Mouse (Mus musculus) ovary, postnatal 14 days (tissue): ENCODE results near the gene Tmtc3.
"Not testable (repeated sequence)": the region's sequence is repeated elsewhere in the genome, so short reads cannot be mapped to it uniquely, and the experiment has no call there.

Experiments
- DNase-seq: peaks from one replicate; pipeline ENCODE4 v3.0.0; 2022; ENCODE audit warnings: low spot score

Tmtc3 gene

DNA sequence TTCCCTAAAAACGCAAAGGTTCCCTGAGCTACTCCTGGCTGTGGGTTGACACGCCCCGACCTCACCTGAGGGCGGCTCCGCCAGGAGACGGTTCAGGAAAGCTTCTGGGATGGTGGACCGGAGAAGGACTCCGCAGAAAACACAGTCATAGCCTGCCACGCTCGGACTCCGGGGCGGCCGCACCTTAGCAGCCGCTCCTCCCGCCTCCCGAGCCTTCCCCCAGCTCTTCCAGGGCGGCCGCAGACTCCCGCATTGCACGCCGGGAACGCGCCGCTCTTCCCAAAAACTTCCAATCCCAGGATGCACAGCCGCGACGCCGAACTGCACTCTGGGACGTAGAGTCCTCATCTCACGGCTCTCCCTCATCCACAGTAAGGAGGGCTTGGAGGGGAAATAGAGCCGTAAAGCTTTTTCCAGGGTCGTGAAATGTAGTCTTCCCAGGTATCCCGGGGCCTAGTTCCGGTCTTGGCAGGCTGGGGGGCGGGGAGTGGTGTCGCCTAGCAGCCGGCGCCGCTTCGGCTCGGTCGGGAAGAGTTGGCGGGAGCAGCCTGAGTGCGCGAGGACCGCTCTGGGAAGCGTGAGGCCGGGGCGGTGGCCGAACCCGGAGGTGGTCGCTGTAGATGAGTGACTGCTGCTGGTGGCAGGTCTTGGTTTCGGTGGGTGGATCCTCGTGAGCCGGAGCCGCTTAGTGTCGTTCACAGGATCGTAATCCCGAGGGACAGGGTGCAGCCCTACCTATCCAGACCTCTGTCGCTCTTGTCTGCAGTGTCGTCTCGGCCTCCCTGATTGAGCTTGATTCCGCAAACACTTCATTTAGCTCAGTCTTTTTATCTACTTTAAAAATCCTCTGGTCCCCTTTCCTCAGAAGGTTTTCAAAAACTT is at the start of gene Tmtc3, which contains the start of gene Cep290:
Gene Tmtc3, minus strand, starts transcription at position 254 of the 882 bp plus-strand sequence.
Gene Cep290, plus strand, starts transcription at position 462 of the 882 bp plus-strand sequence.
- peak; percentile 85 for DNase-seq

DNA sequence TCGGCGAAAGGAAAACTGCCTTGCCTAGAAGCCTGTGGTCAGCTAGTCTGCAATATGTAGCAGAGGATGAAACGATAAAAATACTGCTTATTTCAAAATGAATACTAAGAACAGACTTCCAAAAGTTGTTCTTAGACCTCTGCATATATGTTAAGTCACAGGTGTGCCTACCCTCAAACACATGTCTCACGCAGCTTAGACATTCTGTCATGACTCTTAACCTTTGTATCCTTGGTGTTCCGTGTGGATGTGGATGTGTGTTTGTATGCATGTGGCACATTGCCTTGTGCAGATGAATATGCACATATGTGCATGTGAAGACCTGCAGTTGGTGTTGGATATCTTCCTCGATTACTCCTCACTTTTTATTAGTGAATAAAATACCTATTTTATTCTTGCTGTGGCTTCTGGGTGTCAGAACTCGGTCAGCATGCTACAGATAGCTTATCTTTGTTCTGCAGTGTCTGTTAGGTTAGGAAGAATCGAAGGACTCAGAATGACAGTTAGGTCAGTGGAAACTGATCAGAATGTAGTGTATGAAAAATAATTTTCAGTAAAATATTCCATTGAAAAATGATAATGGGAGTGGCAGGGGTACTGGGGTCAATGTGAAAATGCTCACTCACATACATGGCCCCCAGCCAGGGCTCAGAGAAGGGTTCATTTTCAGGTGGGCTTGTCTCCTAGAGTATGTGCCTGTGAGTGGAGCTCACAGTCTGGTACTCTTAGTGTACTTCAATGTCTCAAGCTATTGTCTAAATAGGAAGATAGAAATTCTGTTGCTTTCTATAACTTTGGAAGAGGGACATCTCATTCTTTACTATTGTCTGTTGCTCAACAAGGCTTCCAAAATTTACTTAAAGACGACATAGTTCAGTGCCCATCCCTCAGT is 37.6 kb upstream of the Tmtc3 start:
- DNase-seq = no peak

DNA sequence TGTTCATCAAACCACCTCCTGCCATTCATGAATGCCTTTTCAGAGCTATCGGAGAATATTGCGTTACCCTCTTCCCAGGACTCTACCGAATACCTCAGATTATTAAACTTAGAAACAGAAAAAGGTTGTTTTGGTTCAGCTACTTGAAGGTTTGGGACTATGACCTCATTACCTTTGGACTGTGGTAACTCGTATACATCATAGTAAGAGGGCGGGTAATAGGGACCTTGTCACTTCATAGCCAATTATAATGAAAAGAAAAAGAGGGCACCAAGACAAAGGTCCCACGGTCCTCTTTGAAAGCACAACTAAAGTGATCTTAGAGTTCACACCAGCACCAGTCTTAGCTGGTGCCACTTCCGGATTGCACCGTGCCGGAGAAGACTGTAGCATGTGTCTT is 35.2 kb upstream of the Tmtc3 start:
- no peak for DNase-seq

DNA sequence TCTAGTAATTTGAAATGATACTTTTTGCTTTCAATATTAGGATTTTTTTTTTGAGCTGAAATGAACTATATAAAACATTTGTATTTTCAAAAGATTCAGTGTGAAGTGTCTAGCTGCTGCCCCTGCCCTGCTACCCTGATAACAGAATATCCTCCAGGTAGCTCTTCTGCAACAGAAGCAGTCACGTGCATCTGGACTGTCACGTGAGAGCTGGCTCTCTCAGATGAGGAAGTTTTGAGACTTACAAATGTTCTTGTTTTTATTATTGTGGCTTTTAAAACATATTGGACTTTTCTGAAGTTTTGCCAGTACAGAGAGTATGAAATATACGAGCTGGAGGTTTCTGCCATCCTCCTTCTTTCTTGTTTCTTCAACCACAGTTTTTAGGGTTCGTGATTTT is 34.5 kb upstream of the Tmtc3 start:
- DNase-seq = no peak

DNA sequence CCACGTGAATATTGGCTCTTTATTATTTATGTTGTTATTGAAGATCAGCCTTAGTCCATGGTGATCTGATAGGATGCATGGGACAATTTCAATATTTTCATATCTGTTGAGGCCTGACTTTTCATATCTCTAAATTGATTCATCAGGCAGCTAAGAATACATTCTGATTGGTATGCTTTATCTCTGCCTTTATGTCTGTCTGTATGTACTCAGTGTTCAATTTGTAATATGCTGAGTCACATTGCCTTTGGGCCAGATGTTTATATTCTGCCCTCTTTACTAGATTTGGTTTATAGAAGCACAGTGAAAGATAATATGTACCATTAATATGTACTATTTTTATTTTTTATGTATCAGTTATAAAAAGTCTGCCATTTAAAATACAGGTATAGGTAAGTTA is 21.0 kb upstream of the Tmtc3 start:
- DNase-seq = no peak

DNA sequence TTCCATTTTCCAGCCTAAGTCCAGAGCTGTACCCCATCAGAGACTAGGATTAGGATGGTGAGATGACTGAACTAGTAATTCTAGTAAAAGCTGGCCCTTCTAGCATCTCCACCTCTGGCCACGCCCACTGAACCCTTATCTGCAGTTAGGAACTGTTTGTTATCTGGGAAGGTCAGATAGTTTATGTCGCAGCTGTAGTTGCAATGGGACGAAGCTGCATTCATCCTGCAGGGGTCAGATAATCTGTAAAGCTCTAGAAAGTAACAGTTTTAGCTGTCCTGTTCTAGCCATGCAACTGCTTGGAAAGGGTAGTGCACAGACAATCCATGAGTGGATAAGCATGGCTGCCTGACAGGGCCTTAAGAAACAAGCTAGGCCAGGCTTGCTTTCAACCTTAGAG is 11.2 kb upstream of the Tmtc3 start:
- DNase-seq = no peak

DNA sequence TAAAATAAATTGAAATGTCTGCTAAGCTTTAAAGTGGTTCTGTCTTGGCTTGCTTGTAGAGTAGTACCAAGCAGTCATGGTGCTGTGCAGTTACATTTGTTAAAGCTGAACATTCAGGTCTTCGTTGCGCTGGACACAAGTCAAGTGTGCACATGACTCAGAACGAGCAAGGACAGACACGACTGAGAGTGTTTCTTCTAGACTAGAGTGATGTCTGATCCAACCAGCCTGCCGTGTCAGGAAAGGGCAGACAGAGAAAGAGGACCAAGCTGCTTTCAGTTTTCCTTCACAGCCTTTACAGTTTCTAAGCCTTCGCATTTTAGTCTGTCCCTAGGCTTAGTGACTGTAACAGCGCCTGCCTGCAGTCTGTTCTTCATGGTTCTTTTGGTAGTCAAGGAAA is 4.8 kb upstream of the Tmtc3 start:
- DNase-seq = no peak

DNA sequence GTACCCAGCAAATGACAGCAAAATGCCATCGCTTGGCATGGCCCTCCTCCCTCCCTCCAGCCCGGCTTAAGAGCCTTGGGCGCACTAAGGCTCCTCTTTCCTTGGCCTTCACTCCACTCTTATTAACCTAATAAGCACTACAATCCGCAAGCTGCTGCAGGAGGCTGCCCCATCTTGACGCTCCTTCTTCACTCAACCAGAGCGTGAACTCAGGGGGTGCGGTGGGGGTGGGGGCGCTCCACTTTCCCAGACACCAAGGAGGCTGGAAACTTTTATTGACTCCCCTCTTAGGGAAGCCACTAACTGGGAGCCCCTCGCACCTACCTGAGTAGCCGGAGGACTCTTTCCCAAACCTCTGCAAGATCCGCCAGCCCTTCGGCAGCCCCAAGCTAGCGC is 451 bp downstream of the Tmtc3 start:
- no peak for DNase-seq

DNA sequence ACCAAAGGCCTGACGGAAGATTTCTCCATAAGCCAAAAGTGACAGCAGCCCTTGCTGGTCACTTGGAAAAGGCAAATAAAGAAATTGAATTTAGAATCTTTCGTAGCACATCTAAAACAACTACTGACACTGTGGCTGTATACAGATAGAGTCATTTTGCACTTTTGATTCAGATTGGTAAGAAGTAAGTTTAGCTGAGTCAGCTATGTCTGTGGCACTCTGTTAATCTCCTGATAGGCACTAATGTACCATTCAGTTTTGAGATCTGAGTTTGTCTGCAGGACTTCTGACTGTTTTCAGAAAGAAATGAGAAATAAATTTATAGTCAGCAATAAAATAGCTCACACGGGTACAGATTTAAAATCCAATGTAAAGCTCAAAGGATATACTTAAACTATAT is 7.6 kb downstream of the Tmtc3 start:
- no peak for DNase-seq

DNA sequence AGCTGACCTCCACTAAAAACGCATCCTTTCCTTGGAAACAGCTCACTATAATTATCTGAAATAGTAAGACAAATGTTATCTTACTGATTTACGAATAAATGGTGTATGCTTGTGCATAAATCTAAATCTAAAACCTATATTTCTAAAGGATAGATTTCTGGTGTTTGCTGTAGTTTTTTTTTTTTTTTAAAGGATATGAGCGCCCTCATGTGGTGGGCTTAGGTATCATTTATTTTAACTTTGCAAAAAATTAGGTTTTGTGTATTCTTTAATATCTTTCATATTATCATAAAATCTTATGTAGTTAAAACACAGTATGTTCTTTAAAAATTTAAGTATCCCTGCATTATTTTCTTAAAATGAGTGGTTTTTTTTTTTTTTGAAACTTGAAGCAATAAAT is 12.1 kb downstream of the Tmtc3 start:
- no peak for DNase-seq

DNA sequence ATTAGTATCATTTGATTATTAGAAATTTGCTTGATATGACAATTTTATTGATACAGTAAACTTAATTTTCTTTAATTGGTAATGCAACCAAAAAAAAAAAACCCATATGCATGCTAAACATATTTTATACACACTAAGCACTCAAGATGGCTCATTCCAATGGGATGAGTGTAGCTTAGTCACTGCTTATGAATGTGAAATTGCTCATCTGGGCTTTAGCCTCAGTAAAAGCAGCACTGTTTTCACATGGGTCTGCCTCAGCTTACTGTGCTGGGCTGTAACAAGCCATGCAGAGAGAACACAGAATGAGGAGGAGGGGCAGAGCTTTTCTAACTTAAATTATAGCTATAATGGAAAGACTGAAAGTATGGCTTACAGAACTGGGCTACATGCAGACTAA is 26.6 kb downstream of the Tmtc3 start:
- no peak for DNase-seq

DNA sequence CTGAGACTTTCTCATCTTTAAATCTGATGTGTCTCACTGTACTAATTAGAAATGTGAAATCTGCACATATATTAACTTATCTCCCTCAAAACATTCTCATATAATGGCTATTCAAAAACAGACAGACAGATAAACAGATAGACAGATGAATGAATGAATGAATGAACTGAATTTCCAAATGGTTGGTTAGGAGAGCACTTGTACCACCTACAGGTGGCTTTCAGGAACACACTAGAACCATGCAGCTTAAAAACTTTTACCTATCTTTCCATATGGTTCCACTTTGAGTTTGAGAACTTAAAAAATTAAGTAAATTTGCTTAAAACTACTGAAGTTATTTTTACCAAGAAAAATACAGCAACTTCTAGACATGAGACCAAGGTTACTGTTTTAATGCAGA is 37.8 kb downstream of the Tmtc3 start:
- no peak for DNase-seq

DNA sequence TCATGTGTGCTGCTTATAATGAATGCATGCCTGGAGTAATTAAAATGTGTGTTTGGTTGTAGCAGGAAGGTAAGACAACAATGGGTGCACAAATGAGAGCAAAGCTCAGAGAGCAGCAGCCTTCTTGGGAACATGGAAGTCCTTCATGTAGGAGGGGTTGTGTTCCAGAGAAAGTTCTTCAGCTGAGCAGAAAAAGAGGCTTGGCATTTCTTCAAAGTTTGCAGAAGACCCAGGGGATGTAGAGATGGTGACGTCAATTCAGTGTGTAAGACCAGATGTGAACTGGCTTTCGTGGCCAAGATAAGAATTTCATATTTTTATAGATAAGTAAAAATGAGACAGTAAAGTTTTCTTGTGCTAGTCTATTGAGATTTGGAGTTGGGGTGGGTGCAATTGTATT is 59.6 kb downstream of the Tmtc3 start:
- DNase-seq = no peak

DNA sequence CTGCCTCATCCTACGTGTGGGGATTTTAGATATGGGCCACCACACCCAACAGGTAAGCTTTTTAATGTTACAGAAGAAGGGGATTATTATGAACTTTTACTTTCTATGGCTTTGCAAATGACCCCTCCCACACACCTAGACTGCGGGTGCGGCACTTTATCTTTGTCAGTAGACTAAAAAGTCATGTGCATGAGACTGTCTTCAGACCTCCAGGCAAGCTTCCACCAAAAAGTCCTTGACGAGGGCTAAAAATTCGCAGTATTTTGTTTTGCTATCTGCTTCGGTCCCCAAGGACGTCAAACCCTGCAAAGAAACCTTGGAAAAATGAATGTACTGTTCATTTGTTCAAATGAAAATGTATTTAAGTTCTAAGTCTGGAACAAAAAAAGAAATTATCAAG is 71.6 kb downstream of the Tmtc3 start:
- no peak for DNase-seq

DNA sequence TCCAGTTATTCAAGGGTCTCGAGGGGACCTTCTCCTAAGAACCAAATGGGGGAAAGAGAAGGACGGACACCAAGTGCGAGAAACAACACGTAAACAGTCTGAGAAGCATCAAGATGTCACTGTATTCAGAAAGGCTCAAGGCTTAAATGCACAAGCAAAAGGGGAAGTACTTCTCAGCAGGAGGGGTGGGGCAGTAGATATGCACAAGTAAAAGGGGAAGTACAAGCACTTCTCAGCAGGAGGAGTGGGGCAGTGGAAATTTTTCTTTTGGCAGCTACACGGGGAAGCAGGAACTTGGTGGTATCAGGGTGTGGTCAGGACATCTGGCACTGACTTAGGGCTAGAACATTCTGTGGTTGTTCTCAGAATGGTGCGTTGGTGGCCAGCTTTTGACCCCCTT is 84.8 kb downstream of the Tmtc3 start:
- DNase-seq = not testable (repeated sequence)
